Mouse (Mus musculus) frontal cortex, postnatal 14 days (tissue): Measurements from ENCODE around the gene C9orf72.
A peak's percentile ranks its signal among the peaks of the same experiment; 100 is the strongest.

Experiments
- DNase-seq, 2 experiments: peaks; one replicate each; pipeline ENCODE4 v3.0.0; 2022; ENCODE audit warnings: low spot score in 2 of 2

Gene C9orf72

DNA sequence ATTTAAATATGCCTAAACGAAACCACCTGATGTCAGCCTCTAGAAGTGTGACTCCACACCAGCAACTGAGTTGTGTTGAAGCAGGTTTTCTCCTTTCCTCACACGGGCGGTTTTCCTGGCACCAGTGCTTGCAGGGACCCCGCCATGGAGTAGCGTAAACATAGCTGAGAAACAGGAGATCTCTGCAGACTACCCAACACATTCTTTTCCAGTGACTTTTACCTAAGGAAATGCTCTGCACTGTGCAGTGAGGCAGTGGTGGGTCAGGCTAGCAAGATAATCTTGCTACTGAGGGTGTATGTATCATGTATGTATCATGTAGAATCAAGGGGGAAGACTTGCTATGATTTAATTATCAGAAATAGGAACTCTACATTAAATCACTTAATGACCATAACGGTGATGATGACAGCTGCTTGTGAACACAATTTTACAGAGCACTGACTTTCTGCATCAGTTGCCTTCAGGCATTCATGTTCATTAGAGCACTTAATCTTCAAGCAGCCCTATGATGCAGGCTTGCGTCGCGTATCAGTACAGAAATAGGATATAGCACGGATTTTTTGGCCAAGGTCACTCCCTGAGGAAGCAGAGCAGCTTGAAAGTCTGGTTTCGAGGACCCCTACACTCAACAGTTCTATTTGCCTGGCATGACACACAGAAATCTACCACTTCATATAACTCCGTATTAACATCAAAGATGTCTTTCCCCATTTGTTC lies 47.9 kb downstream of the C9orf72 start:
- DNase-seq: no peak

DNA sequence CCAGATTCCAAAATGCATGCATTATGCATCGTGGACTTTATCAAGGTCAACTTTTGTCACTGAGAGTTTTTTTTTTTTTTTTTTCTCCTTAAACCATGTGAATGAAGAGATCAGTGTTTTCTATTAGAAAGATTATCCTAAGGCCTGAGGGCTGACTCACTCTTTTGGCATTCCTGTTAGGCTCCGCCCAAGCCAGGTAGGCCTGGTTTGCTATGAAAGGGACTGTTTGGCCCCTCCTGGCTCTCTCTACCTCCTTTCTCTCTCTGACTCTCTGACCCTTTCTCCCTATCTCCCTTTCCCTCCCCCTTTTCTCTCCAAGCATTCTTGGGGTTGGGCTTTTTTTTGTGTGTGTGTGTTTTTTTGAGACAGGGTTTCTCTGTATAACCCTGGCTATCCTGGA lies 50.4 kb downstream of the C9orf72 start:
- no peak for DNase-seq

- no peak for DNase-seq
Measured at GRCm38 (mm10) chr4:35173551-35173950, 52.4 kb downstream of the C9orf72 start.

- no peak for DNase-seq
Measured at GRCm38 (mm10) chr4:35172471-35172870, 53.5 kb downstream of the C9orf72 start.

DNA sequence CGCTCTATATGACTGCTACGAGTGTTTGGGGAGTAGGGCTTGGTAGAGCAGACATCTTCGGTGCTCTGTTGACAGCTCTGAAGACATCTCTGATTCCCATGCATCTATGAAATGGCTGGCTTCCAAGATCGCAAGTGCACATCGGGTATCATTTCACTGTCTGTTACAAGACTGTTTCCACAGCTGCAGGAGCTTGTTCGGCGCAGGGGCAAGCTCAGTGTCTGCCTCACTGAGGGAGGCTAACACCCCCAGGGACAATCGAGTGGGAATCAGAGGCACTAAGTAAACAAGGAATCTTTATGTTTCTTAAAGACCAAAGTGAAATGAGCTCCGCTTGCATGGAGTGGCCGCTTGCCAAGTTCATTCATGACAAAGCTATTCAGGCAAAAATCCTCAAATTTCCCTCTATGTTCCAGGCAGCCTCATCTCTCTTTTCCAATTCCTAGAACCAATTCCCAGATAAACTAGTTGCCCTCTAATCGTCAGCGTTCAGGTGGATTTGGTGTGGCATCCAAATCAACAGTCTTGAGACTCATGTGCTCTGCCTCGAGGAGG lies 56.3 kb downstream of the C9orf72 start:
- no peak for DNase-seq

DNA sequence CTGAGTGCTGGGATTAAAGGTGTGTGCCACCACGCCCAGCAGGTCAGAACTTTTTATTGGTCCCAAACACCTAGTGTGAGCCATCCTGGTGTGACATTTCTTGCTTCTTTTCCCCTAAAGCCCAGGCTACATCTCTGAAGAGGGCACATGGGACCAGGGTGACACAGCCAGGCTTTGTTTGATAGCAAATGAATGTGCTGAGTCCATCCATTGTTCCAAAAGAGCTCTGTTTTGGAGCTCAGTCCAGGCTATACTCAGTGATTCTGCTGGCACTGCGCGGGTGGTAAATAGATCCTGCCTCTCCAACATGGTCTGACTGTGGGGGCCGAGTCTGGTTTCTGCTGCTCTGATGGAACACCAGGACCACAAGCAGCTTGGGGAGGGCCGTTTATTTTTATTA lies 58.1 kb downstream of the C9orf72 start:
- DNase-seq: no peak

GRCm38 (mm10) chr4:35165947-35166346 lies 60.0 kb downstream of the C9orf72 start:
- no peak for DNase-seq

GRCm38 (mm10) chr4:35165275-35165674 lies 60.7 kb downstream of the C9orf72 start:
- no peak for DNase-seq

DNA sequence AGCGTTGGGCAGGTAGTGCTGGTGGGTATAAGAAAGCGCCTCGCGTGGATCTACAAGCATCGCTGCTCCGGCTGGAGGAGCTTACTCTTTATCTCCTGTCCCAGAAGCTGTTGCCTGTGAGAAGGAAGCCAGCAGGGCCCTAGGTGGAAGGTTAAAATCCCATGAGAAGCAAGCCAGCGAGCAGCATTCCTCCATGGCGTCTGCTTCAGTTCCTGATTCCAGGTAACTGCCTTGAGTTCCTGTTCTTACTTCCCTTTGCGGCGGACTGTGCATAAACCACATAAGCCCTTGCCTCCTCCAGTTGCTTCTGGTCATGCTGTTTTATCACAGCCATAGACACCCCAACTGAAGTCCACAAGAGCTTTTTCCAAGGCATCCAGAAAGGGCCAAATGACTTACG lies 68.2 kb downstream of the C9orf72 start:
- no peak for DNase-seq

GRCm38 (mm10) chr4:35156751-35157611 lies 69.0 kb downstream of the C9orf72 start, which contains the start of gene Mob3b:
Gene Mob3b (minus strand): TSS chr4:35157484.
- DNase-seq: peak; percentile 48 to 80

GRCm38 (mm10) chr4:35156149-35156611 lies 69.8 kb downstream of the C9orf72 start:
- peak; percentile 15 to 18 for DNase-seq

- no peak for DNase-seq
Measured at GRCm38 (mm10) chr4:35155132-35155922, 70.6 kb downstream of the C9orf72 start.

DNA sequence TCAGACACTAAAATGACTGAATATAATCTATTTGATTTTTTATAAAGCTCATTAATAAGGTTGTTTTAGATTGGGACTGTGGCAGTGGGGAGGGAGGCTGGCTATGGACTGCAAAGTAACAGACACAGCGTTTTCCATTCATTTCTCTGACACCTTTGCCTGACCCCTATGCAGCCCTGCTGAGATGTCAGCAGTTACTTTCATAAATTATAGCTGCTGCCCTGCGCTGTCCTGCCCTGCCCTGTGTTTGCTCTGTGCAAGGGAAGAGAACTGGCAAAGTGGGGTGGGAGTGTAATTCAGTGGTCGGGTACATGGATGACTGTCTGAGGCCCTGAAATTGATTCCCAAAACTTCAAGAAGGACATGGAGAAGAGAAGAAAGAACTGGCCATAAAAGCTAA lies 71.9 kb downstream of the C9orf72 start:
- no peak for DNase-seq

DNA sequence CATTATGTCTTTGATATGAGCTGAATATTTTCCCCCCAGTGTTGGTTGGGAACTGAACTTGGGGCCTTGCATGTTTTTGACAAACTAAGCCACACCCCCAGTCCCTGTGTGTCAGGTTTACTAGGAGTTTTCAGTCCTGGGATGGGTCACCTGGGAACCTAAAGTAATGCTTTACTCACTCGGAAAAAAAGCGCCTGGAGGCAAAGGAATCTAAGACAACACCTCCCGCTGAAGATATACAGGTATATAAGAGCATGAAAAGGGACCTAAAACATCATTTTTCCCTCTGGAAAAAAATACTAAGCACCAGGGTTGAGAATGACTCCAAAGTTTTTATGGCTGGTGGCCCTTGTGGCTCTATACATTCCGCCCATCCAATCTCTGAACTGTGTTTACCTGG lies 74.2 kb downstream of the C9orf72 start, which contains the start of gene Ifnk:
Gene Ifnk, plus strand, starts transcription at position 301 of the 400 bp plus-strand sequence.
- no peak for DNase-seq

GRCm38 (mm10) chr4:35150706-35151105 lies 75.3 kb downstream of the C9orf72 start:
- no peak for DNase-seq

GRCm38 (mm10) chr4:35148326-35148725 lies 77.6 kb downstream of the C9orf72 start:
- DNase-seq: no peak

DNA sequence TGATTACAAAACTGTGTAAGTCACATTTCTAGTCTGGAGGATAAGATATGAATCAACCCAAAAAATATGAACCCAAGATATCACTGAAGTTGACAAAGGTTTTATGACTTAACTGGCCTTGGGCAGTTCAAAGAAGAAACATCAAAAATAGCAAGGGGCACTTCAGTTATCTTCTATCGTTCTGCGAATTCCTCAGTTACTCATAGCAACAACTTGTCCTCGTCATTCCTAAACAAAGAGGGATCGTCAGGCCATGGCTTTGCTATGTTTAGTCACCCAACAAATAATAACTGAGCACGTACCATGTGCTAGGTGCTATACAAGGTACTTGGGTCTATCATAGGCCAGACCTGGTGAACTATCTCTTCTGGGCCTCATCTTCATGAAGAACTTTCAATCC lies 79.4 kb downstream of the C9orf72 start:
- DNase-seq: no peak

- no peak for DNase-seq
Measured at GRCm38 (mm10) chr4:35145726-35146125, 80.2 kb downstream of the C9orf72 start.

- DNase-seq: no peak
Measured at GRCm38 (mm10) chr4:35143472-35144102, 82.4 kb downstream of the C9orf72 start.
